Mouse (Mus musculus): ENCODE results near the gene Cldn24.
"Not testable (repeated sequence)": the region's sequence is repeated elsewhere in the genome, so short reads cannot be mapped to it uniquely, and the experiment has no call there.

Cldn24 gene

GRCm38 (mm10) chr8:47821843-47822242 lies at the start of gene Cldn24:
Gene Cldn24 (plus strand): TSS chr8:47822143.
- DNase-seq (ENCODE audit: low read depth, low spot score): no peak

DNA sequence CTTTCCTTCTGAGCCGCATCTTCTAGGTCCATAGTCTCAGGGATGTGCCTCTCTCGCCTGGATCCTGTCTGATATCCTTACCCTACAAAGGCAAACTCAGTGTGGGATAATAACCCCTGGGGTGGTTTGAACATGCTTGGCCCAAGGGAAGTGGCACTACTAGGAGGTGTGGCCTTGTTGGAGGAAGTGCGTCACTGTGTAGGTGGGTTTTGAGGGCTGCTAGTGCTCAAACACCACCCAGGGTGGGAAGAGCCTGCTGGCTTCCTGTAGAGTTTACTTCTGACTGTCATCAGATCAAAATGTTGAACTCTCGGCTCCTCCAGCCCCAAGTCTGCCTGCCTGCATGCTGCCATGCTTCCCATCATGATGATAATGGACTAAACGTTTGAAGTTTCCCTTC lies 49.0 kb upstream of the Cldn24 start:
- DNase-seq (ENCODE audit: low read depth, low spot score): no peak

- DNase-seq (ENCODE audit: low read depth, low spot score): no peak
Observed at GRCm38 (mm10) chr8:47777415-47777814, 44.5 kb upstream of the Cldn24 start.

GRCm38 (mm10) chr8:47779589-47779988 lies 42.4 kb upstream of the Cldn24 start:
- no peak for DNase-seq (ENCODE audit: low read depth, low spot score)

DNA sequence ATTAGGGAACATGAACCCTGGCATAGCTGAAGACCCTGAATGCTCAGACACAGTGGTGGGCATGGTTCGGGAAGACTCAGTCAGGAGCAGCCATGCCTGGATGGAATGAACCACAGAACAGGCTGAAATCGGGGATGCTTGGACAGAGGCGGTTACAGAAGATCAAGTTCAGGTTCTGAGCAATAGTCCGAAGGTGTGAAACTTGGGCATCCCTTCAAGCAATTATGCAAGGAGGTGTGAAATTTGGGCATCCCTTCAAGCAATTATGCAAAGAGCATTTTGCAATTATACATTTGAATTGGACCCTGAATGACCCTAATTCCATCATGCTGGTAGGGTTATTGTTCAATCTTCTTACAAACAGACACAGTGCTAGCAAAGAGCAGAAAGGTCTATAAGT lies 40.1 kb upstream of the Cldn24 start:
- DNase-seq (ENCODE audit: low read depth, low spot score): no peak

DNA sequence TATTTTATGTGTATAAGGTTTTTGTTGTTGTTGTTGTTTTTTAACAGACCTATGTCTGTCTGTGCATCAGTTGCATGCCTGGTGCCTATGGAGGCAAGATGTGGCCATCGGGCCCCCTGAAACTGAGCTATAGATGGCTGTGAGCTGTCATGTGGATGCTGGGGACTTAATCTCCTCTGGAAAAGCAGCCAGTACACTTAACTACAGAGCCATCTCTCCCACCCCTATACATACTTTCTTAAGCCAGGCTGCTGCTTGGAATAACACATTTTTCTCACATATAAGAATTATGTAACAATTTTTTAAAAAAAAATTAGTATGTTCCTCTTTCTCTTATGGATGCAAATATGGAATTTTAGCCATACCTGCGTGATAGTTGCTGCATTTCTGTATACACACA lies 38.4 kb upstream of the Cldn24 start:
- DNase-seq (ENCODE audit: low read depth, low spot score): no peak

GRCm38 (mm10) chr8:47783944-47784343 lies 38.0 kb upstream of the Cldn24 start:
- DNase-seq (ENCODE audit: low read depth, low spot score): no peak

DNA sequence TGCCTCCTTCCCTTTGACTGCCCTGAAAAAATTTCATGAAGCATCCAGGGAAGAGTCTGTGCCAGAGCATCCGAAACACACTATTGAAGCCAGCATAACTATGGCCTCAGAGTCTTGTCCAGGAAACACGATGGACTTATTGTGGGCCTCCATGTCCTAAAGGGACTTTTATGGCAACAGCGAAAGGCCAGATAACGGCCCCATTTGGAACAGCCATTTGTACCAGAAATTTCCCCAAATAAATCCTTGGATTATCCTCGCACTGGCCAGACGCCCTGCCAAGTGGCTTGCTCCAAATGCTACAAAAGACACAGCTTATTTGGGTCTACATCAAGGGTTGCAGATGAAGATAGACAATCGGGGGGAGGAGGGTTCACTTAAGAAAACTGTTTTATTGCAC lies 37.5 kb upstream of the Cldn24 start:
- DNase-seq (ENCODE audit: low read depth, low spot score): no peak

GRCm38 (mm10) chr8:47786323-47786722 lies 35.6 kb upstream of the Cldn24 start:
- no peak for DNase-seq (ENCODE audit: low read depth, low spot score)

DNA sequence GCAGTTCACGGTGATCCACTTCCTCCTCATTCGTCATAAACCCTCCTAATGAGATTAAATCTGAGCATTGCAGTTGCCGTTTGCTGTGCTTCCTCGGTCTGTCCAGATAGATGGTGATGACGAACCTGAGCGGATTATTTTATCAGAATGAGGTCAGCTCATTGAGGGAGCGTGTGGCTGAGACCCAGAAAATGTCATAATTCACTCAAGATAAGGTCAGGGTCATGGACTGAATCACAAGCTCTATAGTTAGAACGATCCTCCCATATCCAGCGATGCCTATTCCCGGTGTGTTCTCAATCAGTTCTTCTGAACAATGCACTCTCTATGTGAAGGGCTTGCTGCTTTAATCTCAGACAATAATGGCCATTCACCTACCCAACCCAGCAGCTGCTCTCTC lies 34.2 kb upstream of the Cldn24 start:
- peak; percentile 73 for DNase-seq (ENCODE audit: low read depth, low spot score)

DNA sequence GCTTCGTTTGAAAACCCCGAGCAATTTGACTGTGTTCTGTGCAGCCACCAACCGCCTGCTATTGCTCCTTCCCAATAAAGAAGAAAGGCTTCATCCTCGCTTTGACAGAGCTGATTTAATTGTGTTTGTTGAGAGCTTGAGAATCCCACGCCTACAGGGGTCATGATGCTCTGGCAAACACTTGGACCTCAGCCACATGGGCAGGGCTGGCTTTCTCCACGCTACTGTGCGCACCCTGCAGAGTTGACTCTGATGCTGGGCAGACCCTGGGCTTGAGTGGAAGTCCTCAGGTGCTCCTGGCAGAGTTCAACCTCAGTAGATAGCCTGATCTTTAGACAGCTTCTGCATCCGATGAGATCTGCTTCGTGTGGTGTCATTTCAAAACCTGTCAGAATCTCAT lies 30.0 kb upstream of the Cldn24 start:
- DNase-seq (ENCODE audit: low read depth, low spot score): no peak

DNA sequence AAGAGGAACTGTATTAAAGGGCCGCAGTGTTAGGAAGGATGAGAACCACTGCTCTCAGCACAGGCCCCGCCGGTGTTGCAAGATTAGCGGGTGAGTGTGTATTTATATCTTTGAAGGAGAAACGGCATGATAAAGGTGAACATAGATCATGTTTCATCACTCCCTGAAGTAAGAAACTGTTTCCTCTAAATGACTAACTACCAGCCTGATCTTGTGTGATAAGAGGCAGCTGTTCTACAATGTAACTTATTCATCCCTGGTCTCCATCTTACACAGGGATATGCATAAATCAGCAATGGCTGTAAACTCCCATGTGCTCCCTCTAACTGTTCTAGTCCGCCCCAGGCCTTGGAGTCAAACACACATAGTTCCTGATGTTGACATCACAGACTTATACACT lies 22.5 kb upstream of the Cldn24 start:
- no peak for DNase-seq (ENCODE audit: low read depth, low spot score)

DNA sequence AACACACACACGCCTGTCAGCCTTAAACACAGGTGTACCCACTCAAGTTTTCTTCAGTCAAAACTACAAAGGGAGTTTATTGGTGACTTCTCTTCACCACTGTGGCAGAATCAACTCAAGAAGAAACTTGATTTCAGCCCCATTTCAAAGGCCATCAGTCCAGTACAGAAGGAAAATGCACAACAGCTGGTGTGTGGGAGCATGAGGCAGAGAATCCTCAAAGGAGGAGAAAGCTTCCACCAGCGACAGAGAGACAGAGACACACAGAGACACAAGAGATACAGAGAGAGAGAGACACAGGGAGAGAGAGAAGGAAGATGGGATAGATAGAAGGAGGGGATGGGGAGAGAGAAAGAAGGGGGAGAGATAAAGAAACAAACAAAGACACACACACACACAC lies 19.6 kb upstream of the Cldn24 start:
- no peak for DNase-seq (ENCODE audit: low read depth, low spot score)

DNA sequence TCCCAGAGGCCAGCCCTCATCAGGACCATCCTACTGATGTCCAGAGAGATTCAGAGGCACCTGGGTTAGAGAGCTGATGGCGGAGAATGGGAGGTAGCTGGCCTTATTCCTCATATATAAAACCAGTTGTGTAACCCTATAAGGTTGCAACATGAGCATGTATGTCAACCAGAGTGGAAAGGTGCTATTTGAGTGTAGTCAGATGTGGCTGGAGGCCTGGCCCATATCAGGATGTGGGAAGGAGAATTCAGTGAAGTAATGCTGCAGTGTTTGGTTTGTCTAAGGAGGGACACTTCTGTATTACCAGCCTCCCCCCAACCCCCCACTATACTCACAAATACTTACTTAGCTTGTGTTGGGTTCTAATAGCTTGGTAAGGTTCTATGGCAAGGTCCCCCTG lies 17.7 kb upstream of the Cldn24 start:
- no peak for DNase-seq (ENCODE audit: low read depth, low spot score)

- no peak for DNase-seq (ENCODE audit: low read depth, low spot score)
Observed at GRCm38 (mm10) chr8:47809970-47810665, 11.8 kb upstream of the Cldn24 start.

- DNase-seq (ENCODE audit: low read depth, low spot score): no peak
Observed at GRCm38 (mm10) chr8:47810666-47811015, 11.3 kb upstream of the Cldn24 start.

DNA sequence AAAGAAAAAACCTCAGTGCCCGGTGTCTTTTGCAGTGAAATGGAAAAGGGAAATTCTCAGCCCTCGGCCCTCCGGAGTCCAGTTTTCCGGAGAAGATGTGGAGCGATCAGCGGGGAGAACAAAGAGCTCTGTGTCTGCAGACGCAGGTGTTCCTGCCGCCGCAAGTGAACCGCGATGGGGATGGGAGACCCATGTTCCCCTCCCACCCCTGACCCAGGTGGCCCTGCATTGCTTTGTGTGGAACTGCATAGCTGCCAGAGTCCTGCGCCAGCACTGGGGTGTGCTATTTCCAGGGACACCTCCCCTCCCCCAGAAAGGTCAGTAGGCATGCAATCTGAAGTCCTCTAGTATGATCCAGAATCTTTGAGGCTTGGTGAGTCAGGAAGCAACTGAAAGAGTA lies 10.7 kb upstream of the Cldn24 start:
- no peak for DNase-seq (ENCODE audit: low read depth, low spot score)

DNA sequence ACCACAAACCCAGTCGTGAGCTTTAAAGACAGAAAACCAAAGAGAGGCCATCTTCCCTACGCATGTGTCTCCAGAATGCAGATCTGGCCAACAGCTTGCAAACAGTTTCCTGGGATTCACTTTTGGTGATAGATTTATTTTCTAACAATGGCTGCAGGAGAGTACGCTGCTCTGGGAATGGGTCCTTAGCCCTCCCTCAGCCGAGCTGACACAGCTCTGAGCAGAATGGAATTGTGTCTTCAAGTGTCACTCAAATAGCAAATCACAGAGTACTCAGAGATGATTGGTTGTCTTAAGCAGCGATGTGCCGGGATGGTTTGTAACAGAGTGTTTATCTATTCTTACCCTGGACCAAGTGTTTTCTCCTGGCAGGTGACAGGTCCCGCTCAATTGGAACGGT lies 2.9 kb upstream of the Cldn24 start:
- DNase-seq (ENCODE audit: low read depth, low spot score): no peak

GRCm38 (mm10) chr8:47820914-47821772 lies 800 bp upstream of the Cldn24 start:
- no peak for DNase-seq (ENCODE audit: low read depth, low spot score)

DNA sequence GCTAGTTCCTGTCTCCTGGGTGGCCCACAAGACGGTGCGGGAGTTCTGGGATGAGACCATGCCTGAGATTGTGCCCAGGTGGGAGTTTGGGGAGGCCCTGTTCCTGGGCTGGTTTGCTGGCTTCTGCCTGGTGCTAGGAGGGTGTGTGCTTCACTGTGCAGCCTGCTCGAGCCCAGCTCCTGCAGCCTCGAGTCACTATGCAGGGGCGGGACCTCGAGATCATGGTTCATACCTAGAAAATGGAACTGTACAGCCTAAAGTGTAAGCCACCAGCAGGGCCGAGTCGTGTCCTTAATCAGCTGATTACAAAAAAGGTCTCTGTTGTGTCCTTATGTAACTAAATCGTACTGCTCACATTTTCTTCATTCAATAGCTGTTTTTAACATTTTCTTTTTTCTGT lies 598 bp downstream of the Cldn24 start:
- DNase-seq (ENCODE audit: low read depth, low spot score): not testable (repeated sequence)

- no peak for DNase-seq (ENCODE audit: low read depth, low spot score)
Observed at GRCm38 (mm10) chr8:47823777-47824176, 1.8 kb downstream of the Cldn24 start.

- DNase-seq (ENCODE audit: low read depth, low spot score): no peak
Observed at GRCm38 (mm10) chr8:47824182-47824581, 2.2 kb downstream of the Cldn24 start, which contains the start of gene Cldn22. Gene Cldn22 (plus strand): TSS chr8:47824482.

GRCm38 (mm10) chr8:47825596-47825995 lies 3.7 kb downstream of the Cldn24 start:
- no peak for DNase-seq (ENCODE audit: low read depth, low spot score)
